Mouse (Mus musculus) testis, postnatal 14 days (tissue): ENCODE measurements around the gene Ing4.

Source experiments
- DNase-seq: peaks from one replicate; pipeline ENCODE4 v3.0.0; 2021; ENCODE audit warnings: low spot score

Gene Ing4

DNA sequence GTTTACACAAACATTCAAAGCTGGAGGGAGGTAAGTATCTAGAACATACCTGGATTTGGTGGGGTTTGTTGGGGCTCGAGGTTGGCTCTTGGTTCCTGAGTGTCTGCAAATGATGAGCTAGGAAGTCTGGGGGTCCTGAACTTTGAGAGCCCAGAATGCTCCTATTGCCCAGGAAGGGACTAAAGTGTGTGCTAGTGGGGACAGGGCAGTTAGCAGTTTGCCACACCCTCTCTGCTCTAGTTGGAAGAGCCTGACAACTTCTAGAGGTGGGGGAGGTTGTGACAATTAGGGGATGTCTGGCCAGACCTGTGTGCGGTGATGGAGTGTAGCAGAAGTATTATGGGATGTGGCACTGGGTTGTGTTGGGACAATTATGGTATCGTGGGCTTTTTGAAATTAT, 55.3 kb downstream of the Ing4 start:
- no peak for DNase-seq

- DNase-seq, result peak; percentile 93
Measured at GRCm38 (mm10) chr6:125095391-125096278, 56.1 kb downstream of the Ing4 start, which contains the start of gene Chd4. TSS of gene Chd4 (plus strand) at chr6:125095981.

- no peak for DNase-seq
Measured at GRCm38 (mm10) chr6:125096279-125096596, 56.7 kb downstream of the Ing4 start.

GRCm38 (mm10) chr6:125096597-125097345, 57.2 kb downstream of the Ing4 start:
- peak; percentile 67 for DNase-seq

- DNase-seq, result no peak
Measured at GRCm38 (mm10) chr6:125097346-125097689, 57.8 kb downstream of the Ing4 start.

DNA sequence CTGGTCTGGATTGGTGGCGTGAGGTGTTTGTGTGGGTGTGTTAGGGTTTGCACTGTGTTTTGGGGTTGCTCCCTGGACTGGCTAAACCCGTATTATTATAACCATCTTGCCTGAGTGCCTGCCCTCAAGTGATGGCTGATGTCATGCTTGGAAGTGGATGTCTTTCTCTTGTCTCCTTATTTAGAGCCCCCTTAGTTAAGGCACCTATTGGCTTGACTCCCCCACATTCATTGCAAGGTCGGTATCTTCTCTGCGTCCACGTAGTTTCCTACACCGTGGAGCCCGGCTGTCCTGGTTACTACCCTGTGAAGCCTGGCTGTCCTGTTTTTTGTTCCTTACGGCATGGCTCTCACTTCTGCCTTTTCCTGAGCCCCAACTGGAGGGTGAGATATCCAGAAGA, 58.4 kb downstream of the Ing4 start:
- DNase-seq, result no peak

- no peak for DNase-seq
Measured at GRCm38 (mm10) chr6:125098513-125098912, 59.0 kb downstream of the Ing4 start.
